Mouse (Mus musculus): ENCODE data around the gene Kcna10. TPM values are rescaled to one million over a fixed set of nuclear protein-coding genes. Genes with fewer than 3 reads are reported as not detected.

The Kcna10 gene
- not detected in 2 replicates for polyA plus RNA-seq (2012; rRNA removed)

GRCm38 (mm10) chr3:107182756-107183155 lies at the start of gene Kcna10:
Gene Kcna10 (plus strand): TSS chr3:107183056.
- DNase-seq (ENCODE audit: low read depth, low spot score) = no peak
- WGBS = 82% methylated on average over 1 of the region's 1 CpGs

DNA sequence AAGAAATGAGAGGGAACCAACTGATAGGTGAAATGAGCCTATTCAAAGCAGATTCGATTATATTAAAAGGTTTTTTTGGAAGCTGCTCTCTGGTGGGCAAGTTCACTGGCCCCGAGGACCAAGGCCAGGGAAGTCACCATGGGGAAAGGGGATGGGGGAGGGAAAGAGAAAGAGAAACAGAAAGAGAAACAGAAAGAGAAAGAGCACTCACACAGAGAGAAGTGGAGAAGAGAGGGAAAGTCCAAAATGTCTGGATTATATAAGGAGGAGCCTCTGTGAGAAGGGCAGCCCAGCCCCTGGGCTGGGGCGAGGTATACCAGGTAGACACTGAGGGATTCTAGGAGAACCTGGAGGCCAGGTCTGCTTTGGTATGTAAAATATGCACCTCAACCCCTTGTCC lies 48.4 kb upstream of the Kcna10 start:
- WGBS = 66% methylated on average over 3 of the region's 3 CpGs
- DNase-seq (ENCODE audit: low read depth, low spot score) = no peak

GRCm38 (mm10) chr3:107147126-107147525 lies 35.7 kb upstream of the Kcna10 start:
- no peak for DNase-seq (ENCODE audit: low read depth, low spot score)
- WGBS = 78% methylated on average over 7 of the region's 7 CpGs

DNA sequence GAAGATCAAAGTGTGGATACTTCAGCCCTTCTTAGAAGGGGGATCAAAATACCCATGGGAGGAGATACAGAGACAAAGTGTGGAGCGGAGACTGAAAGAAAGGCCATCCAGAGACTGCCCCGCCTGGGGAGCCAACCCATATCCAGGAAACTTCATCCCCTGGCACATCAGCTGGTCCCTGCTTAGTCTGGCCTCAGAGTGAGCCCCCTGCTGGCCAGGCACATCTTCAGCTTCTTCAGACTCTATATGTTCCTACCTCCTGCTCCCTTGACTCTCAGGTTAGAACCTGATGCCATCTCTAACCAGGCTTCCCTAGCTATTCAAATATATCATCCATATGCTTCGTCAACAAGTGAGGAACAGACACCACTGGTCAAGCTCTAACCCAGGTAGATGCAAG lies 33.9 kb upstream of the Kcna10 start:
- no peak for DNase-seq (ENCODE audit: low read depth, low spot score)
- WGBS = 48% methylated on average over 3 of the region's 3 CpGs

DNA sequence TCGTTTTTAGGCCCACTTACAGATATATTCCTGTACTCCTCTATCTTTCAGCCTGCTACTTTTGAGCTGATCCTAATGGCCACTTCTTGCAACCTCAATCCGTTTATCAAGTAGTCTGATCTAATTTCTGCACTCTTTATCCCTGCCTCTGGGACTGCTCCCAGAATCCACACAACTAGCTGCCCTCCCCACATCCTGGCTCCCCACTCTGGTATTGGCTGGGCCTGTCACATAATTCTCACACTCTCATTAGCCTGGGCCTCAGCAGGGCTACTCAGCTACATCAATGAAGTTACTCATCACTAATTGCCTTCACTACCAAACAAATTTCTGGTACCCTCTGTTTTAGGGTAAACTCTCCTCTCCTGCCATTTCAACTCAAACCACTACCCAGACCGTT lies 32.4 kb upstream of the Kcna10 start:
- WGBS = 41% methylated on average over 3 of the region's 3 CpGs
- DNase-seq (ENCODE audit: low read depth, low spot score) = no peak

DNA sequence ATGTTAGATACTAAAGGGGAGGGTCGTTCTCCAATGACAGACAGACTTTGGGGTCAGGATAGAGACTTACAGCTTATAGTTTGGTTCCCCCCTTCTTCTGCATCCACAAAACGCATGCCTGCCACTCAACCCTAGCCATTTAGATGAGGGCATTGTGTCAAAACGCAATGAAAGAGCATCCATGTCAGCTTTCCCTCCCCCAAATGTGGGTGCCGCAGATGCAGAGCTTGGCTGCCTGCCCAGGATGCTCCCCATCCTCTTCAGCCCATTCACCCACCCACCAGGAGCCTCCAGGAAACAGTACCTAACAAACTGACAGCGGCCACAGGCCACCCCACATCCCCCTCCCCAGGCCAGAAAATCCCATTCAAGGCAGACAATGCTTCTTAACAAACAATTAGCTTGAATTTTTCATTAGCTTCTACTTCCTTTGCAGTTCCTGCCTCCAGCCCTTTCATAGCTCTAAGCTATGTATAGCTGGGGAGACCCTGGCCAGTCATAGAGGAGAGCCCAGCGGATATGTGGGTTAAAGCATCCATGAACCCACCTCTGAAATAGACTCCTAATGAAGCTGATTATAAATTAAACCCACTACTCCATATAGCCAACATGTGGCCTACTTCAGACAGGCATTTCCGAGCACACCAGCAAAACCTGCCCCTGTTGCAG lies 31.9 kb upstream of the Kcna10 start:
- no peak for DNase-seq (ENCODE audit: low read depth, low spot score)
- 57% methylated on average over 7 of the region's 7 CpGs for WGBS

DNA sequence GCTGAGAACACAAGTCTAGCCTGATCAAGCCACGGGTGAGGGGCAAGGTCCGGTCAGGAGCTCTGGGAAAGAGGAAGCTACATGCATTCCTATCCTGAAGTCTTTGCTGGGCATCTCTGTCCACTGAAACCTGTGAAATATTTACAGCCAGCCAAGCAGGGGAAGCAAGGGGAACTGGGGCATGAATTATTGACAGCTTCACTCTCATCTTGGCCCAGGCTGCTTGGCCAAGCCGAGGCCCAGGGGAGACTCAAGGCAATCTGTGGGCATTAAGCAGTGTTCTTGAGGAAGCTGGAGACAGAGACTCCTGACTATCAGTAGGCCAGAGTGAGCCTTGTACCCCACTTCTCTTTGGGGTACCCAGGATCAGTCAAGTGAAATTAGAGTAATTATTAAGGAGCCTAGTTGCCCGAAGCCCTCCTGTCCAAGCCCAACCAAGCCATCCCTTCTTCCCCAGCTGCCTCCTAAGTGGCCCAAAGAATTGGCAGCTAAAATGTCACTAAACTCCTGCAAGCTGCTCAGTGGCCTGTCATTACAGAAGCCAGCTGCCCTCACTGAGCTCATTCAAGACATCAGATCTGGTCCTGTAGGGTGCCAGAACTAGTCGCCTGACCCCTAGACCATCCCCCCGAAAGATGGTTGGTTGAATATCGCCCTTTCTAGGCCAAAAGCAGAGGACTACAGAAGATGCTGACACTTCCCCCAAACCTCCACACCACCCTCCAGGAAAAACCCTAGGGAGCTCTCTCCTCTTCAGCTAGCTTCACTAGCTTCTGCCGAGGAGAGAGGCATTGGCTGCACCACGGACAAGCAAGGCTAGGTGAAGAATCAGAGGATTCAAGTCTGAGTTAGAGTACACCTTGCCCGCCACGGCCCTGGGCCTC lies 28.8 kb upstream of the Kcna10 start:
- WGBS = 83% methylated on average over 11 of the region's 11 CpGs

DNA sequence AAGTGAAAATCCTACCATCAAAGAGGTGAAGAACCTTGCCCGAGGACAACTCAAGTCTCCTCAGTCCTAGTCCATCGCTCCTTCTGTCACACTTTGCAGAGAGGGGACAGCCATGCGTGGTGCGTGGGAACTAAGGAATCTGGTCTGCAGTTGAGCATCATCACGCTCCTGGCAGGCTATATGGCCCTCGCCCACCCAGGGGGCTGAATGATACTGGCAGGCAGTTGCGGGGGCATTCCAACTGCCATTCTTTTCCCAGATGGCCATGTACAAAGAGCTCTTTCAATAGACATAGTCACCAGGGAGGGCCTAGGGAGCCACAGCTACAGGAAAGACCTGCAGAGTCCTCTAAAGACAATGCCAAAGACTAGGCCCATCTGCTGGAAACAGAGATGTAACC lies 24.0 kb upstream of the Kcna10 start:
- WGBS = 85% methylated on average over 7 of the region's 7 CpGs

More for the DNA sequence above, 28.8 kb upstream of the Kcna10 start:
- DNase-seq (ENCODE audit: low read depth, low spot score) = no peak

GRCm38 (mm10) chr3:107159418-107159817 lies 23.4 kb upstream of the Kcna10 start:
- DNase-seq (ENCODE audit: low read depth, low spot score) = no peak
- 67% methylated on average over 3 of the region's 3 CpGs for WGBS

More for the DNA sequence above, 24.0 kb upstream of the Kcna10 start:
- DNase-seq (ENCODE audit: low read depth, low spot score) = no peak

- DNase-seq (ENCODE audit: low read depth, low spot score) = no peak
- WGBS = 6% methylated on average over 17 of the region's 17 CpGs
Observed at GRCm38 (mm10) chr3:107159859-107160324, 23.0 kb upstream of the Kcna10 start.

DNA sequence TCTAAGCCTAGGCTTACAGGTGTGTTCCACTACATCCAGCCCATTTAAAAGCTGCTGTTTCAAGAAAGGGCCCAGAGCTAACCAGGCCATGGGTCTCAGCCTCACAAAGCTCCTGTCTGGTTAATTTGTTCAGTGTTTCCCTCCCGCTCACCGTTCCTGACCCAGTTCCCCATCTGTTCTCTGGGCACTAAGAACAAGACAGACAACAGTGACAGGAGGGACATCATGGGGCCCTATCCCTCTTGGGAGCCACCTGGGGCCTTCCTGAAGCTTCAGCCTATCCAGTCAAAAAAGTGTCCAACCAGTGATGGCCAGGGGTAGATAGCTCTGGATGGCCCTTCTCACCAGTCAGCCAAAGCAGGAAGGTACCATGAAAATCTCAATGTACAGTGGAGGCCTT lies 20.1 kb upstream of the Kcna10 start:
- WGBS = 94% methylated on average over 2 of the region's 2 CpGs

DNA sequence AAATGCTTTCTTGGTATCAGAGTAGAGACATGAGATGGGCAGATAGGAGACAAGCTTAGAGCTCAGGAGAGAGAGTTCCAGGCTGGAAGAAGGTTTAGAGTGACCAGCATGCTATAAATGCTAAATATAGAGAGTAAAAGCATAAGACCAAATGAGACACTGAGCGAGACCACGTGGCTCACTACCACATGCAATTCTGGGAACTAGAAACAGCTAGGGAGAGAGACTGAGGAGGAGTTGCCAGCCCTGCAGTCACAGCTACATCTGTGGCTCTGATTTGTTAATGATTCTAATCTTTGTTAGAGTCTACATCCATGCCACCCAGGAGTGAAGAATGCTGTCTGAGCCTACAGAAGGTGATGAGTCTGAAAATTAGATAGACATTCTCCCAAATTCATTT lies 13.3 kb upstream of the Kcna10 start:
- no peak for DNase-seq (ENCODE audit: low read depth, low spot score)
- WGBS = 78% methylated on average over 2 of the region's 2 CpGs

More for the DNA sequence above, 20.1 kb upstream of the Kcna10 start:
- DNase-seq (ENCODE audit: low read depth, low spot score) = no peak

DNA sequence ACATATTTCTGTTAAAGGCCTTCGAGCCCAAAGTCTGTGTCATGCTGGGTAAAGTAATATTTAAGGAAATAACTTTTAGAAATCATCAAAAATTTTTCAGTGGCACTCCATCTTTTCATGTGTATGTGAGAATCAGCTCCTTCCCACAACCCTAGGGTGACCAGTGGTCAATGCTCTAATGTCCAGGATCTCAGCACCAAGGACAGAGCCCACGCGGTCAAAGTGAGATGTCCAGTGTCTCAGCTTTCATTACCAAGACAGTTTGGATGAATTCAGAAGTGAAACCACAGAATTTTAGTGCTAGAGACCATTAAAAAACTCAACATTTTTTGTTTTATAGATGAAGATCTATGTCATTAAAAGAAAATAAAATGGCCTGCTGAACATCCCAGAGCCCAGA lies 10.9 kb upstream of the Kcna10 start:
- DNase-seq (ENCODE audit: low read depth, low spot score) = no peak
- 75% methylated on average over 3 of the region's 3 CpGs for WGBS

- DNase-seq (ENCODE audit: low read depth, low spot score) = no peak
- 82% methylated on average over 1 of the region's 1 CpGs for WGBS
Observed at GRCm38 (mm10) chr3:107172556-107172955, 10.3 kb upstream of the Kcna10 start.

DNA sequence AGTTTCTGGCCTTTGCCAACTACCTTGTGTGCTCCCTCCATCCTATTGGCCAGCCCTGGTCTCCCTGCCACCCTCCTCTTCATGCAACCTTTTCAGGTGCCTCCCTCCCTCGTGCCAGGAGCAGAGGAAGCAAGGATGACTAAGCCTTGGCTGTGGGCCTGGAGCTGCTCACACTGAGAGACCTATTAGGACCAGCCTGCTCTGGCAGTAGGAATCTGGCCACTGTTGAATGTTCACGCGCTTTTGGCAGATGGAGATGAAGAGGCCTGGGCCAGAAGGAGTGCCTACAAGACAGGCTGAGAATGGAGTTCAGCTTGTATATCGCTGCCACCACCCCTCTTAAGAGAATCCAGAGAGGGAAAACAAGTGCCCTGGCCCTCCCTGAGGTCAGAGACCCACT lies 7.4 kb upstream of the Kcna10 start:
- DNase-seq (ENCODE audit: low read depth, low spot score) = no peak
- WGBS = 57% methylated on average over 4 of the region's 4 CpGs

DNA sequence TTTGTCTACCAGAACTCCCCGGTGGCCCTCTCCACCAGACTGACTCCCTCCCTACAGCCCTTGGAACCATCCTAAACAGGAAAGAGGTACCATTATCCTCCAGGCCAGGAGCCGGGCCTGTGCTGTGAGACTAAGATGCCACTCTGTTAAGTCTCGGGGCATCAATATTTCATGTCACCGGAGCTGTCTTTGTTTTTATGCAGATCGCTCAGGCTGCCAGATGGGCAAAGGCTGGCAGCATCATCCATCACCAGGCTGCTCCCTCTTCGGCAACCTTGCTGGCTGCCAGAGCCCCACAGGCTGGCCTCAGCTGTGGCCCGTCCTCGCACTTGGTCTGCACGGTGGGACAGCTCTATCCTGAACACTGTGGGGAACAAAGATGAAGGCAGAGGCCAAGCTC lies 6.4 kb upstream of the Kcna10 start:
- 79% methylated on average over 9 of the region's 9 CpGs for WGBS
- DNase-seq (ENCODE audit: low read depth, low spot score) = no peak

DNA sequence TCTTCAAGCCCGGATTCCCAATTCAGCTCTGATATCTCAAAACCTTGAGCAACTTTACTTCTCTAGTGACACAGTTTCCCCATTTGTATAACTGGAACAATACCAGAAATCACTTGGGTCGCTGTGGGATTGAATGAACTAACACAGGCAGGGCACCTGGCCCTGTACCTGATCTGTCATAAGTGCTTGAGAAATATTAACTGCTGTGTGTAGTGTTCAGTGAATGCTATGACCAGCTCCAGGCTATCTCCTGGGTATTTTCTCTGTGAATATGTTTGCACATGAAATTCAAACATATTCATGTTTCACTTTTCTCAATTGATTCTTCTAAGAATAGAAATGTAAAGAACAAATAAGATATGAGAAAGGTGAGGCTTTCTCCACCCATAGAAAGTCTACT lies 2.0 kb upstream of the Kcna10 start:
- WGBS = 75% methylated on average over 2 of the region's 2 CpGs

GRCm38 (mm10) chr3:107183178-107183577 lies 322 bp downstream of the Kcna10 start:
- 72% methylated on average over 3 of the region's 3 CpGs for WGBS
- DNase-seq (ENCODE audit: low read depth, low spot score) = no peak

More for the DNA sequence above, 2.0 kb upstream of the Kcna10 start:
- no peak for DNase-seq (ENCODE audit: low read depth, low spot score)

DNA sequence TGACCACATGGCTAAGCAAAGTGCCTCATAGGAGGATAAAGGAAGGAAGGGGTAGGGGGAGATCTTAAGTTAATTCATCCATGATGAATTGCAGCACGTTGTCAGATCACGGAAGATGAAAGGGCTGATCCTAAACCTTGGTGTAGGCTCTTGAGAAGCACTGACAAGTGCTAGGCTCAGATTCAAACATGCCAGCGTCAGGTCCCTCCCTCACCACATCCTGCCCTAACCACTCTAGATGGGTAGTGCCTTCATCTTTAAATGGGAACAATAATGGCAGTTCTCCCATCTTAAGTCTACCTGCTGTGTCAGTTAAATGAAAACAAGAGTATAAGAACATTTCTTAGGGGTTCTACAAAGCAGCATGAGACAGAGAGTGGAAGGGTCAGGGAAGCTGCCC lies 2.7 kb downstream of the Kcna10 start:
- DNase-seq (ENCODE audit: low read depth, low spot score) = no peak
- 71% methylated on average over 3 of the region's 3 CpGs for WGBS

GRCm38 (mm10) chr3:107187022-107187421 lies 4.2 kb downstream of the Kcna10 start:
- DNase-seq (ENCODE audit: low read depth, low spot score) = no peak
- 73% methylated on average over 4 of the region's 4 CpGs for WGBS
